Mouse (Mus musculus) hindbrain, embryonic 14.5 days (tissue): ENCODE data around the gene Dyrk3. TPM values are rescaled to one million over a fixed set of nuclear protein-coding genes. Genes with fewer than 3 reads are reported as not detected.
A peak's percentile ranks its signal among the peaks of the same experiment; 100 is the strongest.

Experiments
- ATAC-seq: fragments of 200-750 bp; cut with Nextera tagmentation; 2 replicates; pipeline ENCODE4 v1.8.0; 2017; ENCODE audit warnings: moderate number of reproducible peaks, mild to moderate bottlenecking, moderate TSS enrichment, moderate library complexity; ENCODE audit not compliant: low FRiP score
- DNase-seq: peaks from one replicate; pipeline ENCODE4 v3.0.0-alpha.2; 2015; ENCODE audit warnings: low spot score
- H3K27ac ChIP-seq: fragments of 300-500 bp; sonication (generic); 2 replicates; pipeline ENCODE4 v1.5.1; 2014; ENCODE audit warnings: mild to moderate bottlenecking, moderate library complexity
- H3K27me3 ChIP-seq: fragments of 300-500 bp; sonication (generic); 2 replicates; pipeline ENCODE4 v1.6.1; 2014; ENCODE audit warnings: mild to moderate bottlenecking, low read length, mixed read lengths; ENCODE audit not compliant: control insufficient read depth, insufficient read depth
- H3K36me3 ChIP-seq: fragments of 300-500 bp; sonication (generic); replicated peaks from 2 replicates; pipeline ENCODE4 v1.6.1; 2014; ENCODE audit not compliant: control insufficient read depth, insufficient read depth
- H3K4me1 ChIP-seq: fragments of 300-500 bp; sonication (generic); replicated peaks from 2 replicates; pipeline ENCODE4 v1.6.1; 2014; ENCODE audit warnings: antibody characterized with exemption, low read length, mixed read lengths; ENCODE audit not compliant: control insufficient read depth, insufficient read depth
- H3K4me2 ChIP-seq: fragments of 300-500 bp; sonication (generic); replicated peaks from 2 replicates; pipeline ENCODE4 v1.6.1; 2014; ENCODE audit warnings: mild to moderate bottlenecking, moderate library complexity
- H3K4me3 ChIP-seq: fragments of 300-500 bp; sonication (generic); replicated peaks from 2 replicates; pipeline ENCODE4 v1.5.1; 2014; ENCODE audit warnings: mild to moderate bottlenecking, low read length
- H3K9ac ChIP-seq: fragments of 300-500 bp; sonication (generic); 2 replicates; pipeline ENCODE4 v1.6.1; 2014
- H3K9me3 ChIP-seq: fragments of 300-500 bp; sonication (generic); 2 replicates; pipeline ENCODE4 v1.6.1; 2016; ENCODE audit warnings: low read length; ENCODE audit not compliant: control insufficient read depth
- WGBS: fragments of 180-500 bp; shearing (Covaris S2); extraction: QIAGEN DNeasy Blood & Tissue Kit; methylation state at CpG from one replicate; pipeline ENCODE4 v1.1.7; 2014; 5-methylcytosine and 5-hydroxymethylcytosine counted together
- polyA plus RNA-seq: library from polyadenylated mRNA; unstranded; fragments of >200 nt; fragmentation: Nextera tagmentation; extraction: Ambion mirVana; gene quantifications from 2 replicates; pipeline ENCODE4 v1.2.1, GENCODE M21; 2014

The Dyrk3 gene
- polyA plus RNA-seq, 1 experiment from 2014 or later = 14.8 TPM

DNA sequence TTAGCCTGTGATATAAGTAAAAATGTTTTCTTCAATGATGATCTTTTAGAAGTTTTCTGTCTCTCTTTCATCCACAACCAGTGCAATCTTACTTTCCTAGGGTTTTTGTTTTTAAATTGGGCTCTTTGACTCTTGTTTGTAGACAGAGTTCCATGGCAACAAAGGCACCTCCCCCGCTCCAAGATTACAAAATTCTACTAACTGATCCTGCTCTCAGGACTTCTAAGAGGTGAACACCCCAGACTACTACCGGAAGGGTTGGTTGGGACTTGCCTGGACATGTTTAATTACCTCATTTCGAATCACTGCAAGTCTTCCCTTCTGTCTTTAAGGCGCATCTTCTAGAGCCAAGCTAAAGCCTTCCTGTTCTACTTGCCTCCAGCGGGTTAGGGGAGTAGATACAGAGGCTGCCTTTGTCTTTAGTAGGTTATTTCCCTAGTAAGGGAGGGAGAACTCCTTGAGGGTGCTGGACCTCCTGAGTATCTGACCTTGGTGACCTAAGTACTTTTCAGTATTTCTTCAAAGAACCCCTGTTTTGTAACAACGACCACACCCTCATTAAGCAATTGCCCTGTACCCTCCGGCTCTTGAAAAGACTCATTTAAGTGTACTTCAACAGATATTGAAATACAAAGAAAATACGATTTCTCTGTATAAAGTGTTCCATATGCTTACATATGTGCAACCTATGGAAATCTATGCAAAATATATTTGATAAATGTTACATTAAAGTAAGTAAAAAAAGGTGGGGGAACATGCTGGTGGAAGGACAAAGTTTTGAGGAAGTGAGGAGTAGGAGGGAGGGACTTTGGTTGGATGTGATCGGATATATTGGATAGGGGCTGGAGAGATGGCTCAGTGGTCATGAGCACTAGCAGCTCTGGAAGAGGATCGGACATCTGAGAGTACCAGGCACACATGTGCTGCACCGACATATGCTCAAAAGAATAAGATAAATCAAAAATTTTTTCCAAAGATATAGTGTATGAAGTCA lies 1.3 kb upstream of the Dyrk3 start:
- Histone ChIP-seq H3K9ac (no peak overlapping the region), H3K27ac (peak overlapping the region; percentile 88; the same call in 1 of the 2 replicates)
- 76% methylated on average over 11 of the region's 11 CpGs for WGBS

DNA sequence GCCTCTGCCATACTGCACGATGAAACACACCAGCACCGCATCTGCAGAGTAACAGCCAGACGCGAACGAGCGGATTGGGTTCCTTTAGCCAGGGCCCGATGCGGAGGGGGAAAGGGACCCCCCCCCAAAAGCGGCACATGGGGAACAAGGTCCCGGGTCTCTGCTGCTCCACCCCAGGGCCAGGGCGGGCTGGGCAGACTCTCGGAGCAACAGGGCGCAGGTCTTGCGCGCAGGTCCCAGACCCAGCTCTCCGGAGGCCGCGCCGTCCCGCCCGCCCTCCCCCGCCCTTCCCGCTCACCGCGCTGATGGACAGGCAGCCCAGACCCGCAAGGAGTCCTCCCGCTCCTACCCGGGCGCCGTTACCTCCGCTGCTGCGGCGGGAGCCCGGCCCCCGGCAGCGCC lies 422 bp downstream of the Dyrk3 start:
- Histone ChIP-seq H3K4me3 (peak overlapping the region; percentile 77), H3K9ac (peak overlapping the region; percentile 86), H3K27ac (peak overlapping the region; percentile 88), H3K4me2 (peak overlapping the region; percentile 62), H3K36me3 (0 out of 2 replicates have a peak, but pooled peaks cover 3% of the 10 kb centered on the region), H3K9me3 (no peaks in the 10 kb centered on the region), H3K27me3 (no peaks in the 10 kb centered on the region), H3K4me1 (peaks cover 41% of the 10 kb centered on the region)
- ATAC-seq (peak; percentile 90), DNase-seq (peak; percentile 38)
- WGBS = under 1% methylated on average over 28 of the region's 36 CpGs

More for the DNA sequence above, 1.3 kb upstream of the Dyrk3 start:
- Histone ChIP-seq H3K9me3 (no peaks in the 10 kb centered on the region), H3K36me3 (no peaks in the 10 kb centered on the region), H3K4me2 (peak overlapping the region; percentile 62), H3K27me3 (no peaks in the 10 kb centered on the region), H3K4me1 (peaks cover 35% of the 10 kb centered on the region), H3K4me3 (peak overlapping the region; percentile 77)
- DNase-seq (no peak), ATAC-seq (no peak)

DNA sequence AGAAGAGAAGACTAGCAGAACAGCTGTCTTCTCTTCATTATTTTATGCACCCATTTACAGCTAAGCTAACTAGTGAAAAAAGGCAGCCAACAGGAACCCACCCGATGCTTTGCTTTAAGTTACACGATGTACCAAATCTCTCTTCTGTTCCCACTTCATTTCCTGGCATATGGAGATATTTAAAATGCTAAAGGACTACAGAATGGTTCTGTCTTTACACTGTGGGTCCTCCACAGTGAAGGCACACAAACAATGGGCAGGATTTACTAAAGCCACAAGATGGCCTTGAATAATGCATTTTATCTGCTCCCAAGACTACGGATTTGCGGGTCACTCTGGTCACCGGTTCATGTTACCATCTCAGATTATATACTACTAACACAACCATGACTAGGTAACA lies 1.0 kb downstream of the Dyrk3 start:
- H3K4me1 ChIP-seq = peaks cover 41% of the 10 kb centered on the region
- H3K9me3 ChIP-seq = no peaks in the 10 kb centered on the region
- peak overlapping the region; percentile 62 for H3K4me2 ChIP-seq
- DNase-seq (no peak), ATAC-seq (no peak)
- H3K27ac ChIP-seq = 0 out of 2 replicates have a peak overlapping the region, but pooled peaks have one; percentile 55
- H3K27me3 ChIP-seq = no peaks in the 10 kb centered on the region
- 0 out of 2 replicates have a peak, but pooled peaks cover 7% of the 10 kb centered on the region for H3K36me3 ChIP-seq
- H3K4me3 ChIP-seq = peak overlapping the region; percentile 77
- H3K9ac ChIP-seq = peak overlapping the region; percentile 86
- WGBS = 5% methylated on average over 5 of the region's 5 CpGs

- Histone ChIP-seq H3K9ac (0 out of 2 replicates have a peak overlapping the region, but pooled peaks have one; percentile 2), H3K27ac (no peak overlapping the region), H3K4me2 (peak overlapping the region; percentile 62), H3K4me3 (0 out of 2 replicates have a peak overlapping the region, but pooled peaks have one; percentile 77), H3K36me3 (0 out of 2 replicates have a peak, but pooled peaks cover 7% of the 10 kb centered on the region), H3K9me3 (no peaks in the 10 kb centered on the region), H3K27me3 (no peaks in the 10 kb centered on the region), H3K4me1 (peaks cover 41% of the 10 kb centered on the region)
- no peak for ATAC-seq
- DNase-seq = no peak
- 88% methylated on average over 10 of the region's 10 CpGs for WGBS
Measured at GRCm38 (mm10) chr1:131135960-131136629, 2.0 kb downstream of the Dyrk3 start.

- peaks cover 12% of the 10 kb centered on the region for H3K36me3 ChIP-seq
- 48% methylated on average over 8 of the region's 8 CpGs for WGBS
- H3K4me3 ChIP-seq = no peak overlapping the region
- H3K27me3 ChIP-seq = no peaks in the 10 kb centered on the region
- peak overlapping the region; percentile 33; the same call in 1 of the 2 replicates for H3K27ac ChIP-seq
- no peaks in the 10 kb centered on the region for H3K9me3 ChIP-seq
- H3K9ac ChIP-seq = no peak overlapping the region
- no peak for DNase-seq
- no peak for ATAC-seq
- H3K4me2 ChIP-seq = peak overlapping the region; percentile 62
- H3K4me1 ChIP-seq = peaks cover 41% of the 10 kb centered on the region
Measured at GRCm38 (mm10) chr1:131134942-131135522, 3.1 kb downstream of the Dyrk3 start.

GRCm38 (mm10) chr1:131134231-131134630 lies 3.9 kb downstream of the Dyrk3 start:
- Histone ChIP-seq H3K4me3 (no peak overlapping the region), H3K27ac (no peak overlapping the region), H3K36me3 (peaks cover 20% of the 10 kb centered on the region), H3K9ac (no peak overlapping the region), H3K27me3 (no peaks in the 10 kb centered on the region), H3K4me1 (peaks cover 39% of the 10 kb centered on the region), H3K4me2 (peak overlapping the region; percentile 21; the same call in 1 of the 2 replicates), H3K9me3 (no peaks in the 10 kb centered on the region)
- WGBS = 30% methylated on average over 6 of the region's 6 CpGs
- ATAC-seq (no peak), DNase-seq (peak; percentile 29)

DNA sequence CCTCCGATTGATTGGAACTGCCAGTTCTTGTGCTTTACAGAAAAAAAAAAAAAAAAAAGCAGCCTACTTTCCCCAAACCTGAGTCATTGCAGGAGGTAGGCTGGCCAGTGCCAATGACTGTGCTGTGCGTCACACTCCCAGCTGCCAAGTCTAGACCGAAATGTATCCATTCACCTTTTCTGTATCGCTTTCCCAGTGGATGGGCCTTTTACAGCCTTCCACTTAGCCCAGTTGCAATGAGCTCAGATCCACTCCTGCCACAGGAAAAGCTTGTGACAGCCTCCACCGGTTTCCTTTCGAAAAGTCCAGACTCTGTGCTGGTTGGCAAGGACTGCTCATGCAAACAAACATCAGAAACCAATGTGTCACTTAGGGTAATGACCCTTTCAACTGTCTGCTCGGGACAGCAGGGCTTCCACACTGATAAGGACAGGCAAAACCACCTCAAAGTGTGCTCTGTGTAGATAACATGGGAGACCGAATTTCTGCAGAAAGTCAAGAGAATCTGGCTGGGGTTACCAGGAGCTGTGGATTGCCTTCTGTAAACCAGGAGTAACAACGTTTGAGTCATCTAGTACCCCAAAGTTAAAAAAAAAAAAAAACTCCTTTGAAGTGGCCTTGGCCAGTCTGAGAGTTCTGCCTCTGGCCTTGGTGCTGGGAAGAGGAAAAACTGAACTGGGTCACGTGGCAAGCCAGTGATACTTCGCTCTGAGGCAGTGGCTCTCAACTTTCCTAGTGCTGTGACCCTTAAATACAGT lies 12.0 kb downstream of the Dyrk3 start:
- no peak for DNase-seq
- H3K27me3 ChIP-seq = no peaks in the 10 kb centered on the region
- WGBS = 80% methylated on average over 11 of the region's 11 CpGs
- no peak overlapping the region for H3K9ac ChIP-seq
- ATAC-seq = no peak
- H3K4me2 ChIP-seq = no peak overlapping the region
- peaks cover 39% of the 10 kb centered on the region for H3K36me3 ChIP-seq
- no peak overlapping the region for H3K4me3 ChIP-seq
- H3K27ac ChIP-seq = no peak overlapping the region
- no peaks in the 10 kb centered on the region for H3K4me1 ChIP-seq
- H3K9me3 ChIP-seq = no peaks in the 10 kb centered on the region

DNA sequence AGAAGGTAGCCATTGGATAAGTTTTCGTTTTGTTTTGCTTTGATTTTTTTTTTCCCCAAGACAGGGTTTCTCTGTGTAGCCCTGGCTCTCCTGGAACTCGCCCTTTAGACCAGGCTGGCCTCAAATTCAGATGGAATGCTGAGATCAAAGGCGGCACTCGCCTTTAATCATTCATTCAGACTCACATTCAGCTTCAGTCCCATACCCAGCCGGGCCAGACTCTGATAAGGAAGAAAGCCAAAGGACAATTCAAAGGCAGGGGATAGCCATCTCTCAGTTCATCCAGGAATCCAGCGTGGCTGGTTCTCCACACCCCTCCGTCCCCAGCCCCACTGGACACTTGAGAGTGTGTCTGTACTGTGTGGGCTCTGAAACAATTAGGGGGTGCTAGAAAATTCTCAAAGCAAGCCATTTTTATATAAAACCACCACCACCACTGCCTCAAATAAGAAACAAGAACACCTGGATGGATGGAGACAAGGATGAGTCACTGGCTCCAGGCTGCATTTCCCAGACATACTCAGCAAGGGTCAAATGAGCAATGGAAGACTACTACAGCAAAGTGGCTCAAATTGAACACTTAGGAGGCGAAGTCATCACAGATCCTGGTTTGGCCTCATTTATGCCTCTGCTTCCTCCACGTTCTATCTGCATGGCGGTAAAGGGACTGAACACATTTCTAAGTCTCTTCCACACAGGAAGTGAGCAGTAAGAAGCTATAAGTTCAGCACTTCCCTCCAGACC lies 14.4 kb downstream of the Dyrk3 start:
- Histone ChIP-seq H3K9me3 (no peaks in the 10 kb centered on the region), H3K27ac (no peak overlapping the region), H3K36me3 (peaks cover 21% of the 10 kb centered on the region), H3K27me3 (no peaks in the 10 kb centered on the region), H3K4me1 (no peaks in the 10 kb centered on the region), H3K4me3 (no peak overlapping the region), H3K4me2 (no peak overlapping the region), H3K9ac (no peak overlapping the region)
- ATAC-seq = no peak
- 71% methylated on average over 10 of the region's 10 CpGs for WGBS
- DNase-seq = no peak
